Mouse (Mus musculus) layer of hippocampus, adult 9-10 months (tissue): ENCODE data around the gene Ankrd40.

ENCODE experiments used
- DNase-seq: peaks from one replicate; pipeline ENCODE4 v3.0.0; 2022; ENCODE audit warnings: low spot score

Ankrd40 gene

DNA sequence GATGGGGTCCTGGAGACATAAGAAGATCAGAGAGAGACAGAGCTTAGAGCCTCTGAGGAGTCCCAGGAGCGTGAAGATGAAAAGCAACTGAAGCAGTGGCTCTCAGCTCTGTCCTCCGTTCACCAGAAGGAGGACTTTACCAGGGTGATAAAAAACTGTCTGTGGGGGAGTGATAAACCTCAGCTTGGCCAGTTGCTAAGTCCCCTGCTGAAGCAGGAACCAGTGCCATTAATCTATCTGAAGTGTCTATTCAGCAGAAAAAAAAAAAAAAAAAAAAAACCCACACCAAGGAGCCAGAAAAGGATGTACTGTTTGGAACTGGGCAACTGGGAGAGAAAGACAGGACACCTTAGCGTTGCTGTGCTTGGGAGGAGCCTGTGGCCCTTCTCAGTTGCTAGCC, 23.3 kb downstream of the Ankrd40 start:
- DNase-seq: no peak

DNA sequence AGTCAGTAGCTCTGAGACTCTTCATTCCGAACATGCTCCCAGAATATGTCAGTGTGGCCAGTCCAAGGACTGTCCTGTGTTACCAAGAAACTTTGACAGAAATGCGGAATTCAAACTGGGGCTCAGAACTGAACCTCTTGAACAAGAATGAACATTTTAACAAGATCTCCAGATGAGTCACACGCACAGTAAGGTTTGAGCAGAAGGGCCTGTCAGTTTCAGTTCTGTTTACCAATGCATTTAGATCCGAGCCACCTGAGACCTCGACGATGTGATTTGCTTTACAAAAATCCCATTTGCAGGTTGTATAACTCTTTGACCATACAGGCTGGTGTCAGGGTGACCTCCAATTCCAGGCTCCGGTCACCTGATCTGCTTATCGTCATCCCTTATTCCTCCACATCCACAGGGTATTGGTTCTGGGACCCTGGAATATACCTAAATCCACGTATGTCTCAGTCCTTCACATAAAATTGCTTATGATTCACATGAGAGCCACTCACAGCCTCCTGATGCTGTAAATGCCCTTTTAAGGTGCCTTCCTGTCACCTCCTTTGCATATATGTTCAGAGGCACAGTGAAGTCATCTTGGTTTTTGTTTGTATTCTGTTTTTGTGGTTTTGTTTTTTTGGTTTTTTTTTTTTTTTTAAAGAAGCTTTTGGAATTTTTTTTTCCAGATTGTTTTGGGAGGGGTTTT, 27.9 kb downstream of the Ankrd40 start:
- no peak for DNase-seq

DNA sequence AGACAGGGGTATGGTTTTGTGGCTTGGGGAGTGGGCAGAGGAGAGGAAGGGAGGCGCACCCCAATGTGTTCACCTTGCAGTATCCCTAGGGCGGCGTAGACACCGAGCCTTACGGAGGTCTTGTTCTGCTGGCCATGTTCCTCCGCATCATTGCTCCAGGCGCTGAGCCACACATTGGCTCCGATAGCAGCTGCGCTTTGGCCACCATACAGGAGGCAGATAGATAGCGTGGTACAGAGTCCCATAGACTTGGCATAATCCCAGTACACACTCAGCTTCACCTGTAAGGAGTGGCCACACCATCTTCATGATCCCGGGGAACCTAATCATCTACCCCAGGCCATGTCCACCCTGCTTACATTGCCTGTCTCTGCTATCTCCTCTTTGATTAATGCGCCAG, 31.4 kb downstream of the Ankrd40 start:
- no peak for DNase-seq

DNA sequence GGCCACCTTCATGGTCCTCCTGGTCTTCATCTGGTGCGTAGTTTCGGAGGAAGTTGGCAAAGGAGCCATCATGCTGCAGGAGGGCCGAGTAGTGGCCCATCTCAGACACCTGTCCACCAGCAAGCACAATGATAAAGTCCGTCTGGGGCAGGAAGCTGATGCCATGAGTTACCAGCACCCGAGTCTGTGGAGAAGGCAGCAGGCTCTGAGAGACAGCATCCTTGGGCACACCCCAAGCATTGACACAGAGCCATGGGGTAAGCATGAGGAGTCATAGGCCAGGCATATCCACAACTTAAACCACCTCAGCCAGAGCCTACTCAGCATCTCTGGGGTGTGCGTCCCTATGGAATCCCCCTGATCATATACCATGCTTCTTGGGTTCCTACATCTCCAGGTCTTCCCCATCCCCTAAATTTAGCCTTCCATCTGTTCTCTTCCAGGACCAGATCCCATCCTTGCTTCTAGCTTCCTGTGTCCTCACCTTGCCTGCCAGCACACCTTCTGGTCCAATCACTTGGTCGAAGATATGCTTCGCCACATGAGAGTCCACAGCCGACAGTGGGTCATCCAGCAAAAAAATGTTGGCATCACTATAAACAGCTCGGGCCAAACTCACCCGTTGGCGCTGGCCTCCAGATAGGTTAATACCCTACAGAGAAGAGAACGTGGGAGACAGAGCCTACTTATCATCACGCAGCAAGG, 33.5 kb downstream of the Ankrd40 start:
- no peak for DNase-seq

DNA sequence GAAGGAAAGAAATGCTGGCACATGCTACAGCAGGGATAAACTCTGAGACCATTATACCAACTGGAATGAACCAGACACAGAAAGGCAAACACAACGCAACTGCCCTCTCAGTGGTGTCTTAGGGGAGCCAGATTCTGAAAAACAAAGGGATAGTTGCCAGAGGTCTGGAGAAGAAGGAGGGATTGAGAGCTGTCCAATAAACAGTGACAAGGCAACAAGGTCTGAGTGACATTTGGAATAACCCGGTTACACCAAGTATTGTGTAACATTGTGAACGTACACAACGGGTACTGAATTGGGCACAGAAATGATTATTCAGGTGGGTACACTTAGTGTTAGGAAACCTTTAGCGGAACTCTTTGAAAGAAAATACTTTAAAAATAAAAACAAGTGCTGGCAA, 34.3 kb downstream of the Ankrd40 start:
- DNase-seq: no peak

DNA sequence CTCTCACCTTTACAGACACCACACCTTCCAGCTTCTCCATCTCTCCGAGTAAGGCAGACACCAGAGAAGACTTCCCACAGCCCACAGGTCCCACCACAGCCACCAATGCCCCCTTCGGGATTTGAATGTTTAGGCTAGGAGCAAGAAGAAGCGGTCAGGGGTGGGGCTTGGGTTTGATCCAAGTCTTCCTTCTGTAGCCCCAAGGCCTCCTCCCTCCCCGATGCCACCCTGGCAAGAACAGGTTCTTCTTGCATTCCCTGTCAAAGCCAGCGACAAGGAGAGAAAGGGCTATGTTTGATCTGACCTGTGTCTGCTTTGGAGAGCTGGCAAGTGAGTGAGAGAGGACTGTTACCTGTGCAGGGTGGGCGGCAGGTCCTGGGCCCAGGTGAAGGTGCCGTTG, 35.9 kb downstream of the Ankrd40 start:
- DNase-seq: no peak

DNA sequence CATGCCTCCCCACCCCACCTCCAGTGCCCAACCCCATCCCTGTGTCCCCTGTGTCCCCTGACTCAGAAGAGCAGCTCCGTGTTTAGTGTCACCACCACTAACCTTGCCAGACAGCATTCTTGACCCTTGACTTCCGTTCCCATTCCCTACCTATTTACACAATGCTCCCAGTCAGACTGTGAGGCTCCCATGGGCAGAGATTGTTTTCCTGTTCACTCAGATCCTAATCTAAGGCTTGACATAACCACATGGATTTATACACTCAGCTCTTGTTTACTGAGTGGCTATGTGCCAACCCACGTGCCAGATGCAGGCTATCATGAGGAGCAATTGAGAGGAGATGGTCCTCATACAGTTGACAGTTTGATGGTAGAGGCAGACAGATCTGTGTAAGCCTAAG, 37.5 kb downstream of the Ankrd40 start:
- no peak for DNase-seq

DNA sequence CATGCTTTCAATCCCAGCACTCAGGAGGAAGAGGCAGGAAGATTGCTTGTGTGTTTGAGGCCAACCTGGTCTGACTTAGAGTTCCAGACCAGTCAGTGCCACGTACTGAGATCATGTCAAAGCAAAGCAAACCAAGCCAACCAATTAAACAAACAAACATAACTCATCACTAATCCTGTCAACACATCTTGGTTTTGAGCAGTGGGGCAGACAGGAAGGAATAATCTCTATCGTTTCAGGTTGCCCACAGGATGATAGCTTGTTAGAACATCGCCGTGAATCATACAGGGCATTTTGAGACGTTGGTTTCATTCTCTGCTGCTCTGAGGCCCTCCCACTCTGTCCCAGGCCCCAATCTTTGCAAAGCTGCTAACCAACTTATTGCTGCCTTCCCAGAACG, 42.2 kb downstream of the Ankrd40 start:
- no peak for DNase-seq

DNA sequence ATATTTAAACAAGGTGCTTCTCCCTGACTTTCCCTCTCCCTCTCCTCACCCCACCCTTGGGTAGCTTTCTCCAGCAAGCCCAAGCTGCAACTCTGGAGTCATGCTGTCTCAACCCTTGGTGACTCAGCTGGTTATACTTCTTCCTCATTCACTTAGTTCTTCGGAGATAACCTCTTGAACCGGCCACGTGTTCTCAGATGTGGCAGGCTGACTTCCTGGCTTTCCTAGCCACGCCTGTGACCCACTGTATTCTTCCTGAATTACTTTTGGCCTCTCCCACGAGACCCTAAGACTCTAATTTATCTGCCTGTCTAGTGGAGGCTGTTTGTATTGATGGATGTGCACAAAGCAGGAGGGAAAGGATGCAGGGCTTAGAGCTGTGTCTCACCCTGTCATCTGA, 43.0 kb downstream of the Ankrd40 start:
- no peak for DNase-seq

DNA sequence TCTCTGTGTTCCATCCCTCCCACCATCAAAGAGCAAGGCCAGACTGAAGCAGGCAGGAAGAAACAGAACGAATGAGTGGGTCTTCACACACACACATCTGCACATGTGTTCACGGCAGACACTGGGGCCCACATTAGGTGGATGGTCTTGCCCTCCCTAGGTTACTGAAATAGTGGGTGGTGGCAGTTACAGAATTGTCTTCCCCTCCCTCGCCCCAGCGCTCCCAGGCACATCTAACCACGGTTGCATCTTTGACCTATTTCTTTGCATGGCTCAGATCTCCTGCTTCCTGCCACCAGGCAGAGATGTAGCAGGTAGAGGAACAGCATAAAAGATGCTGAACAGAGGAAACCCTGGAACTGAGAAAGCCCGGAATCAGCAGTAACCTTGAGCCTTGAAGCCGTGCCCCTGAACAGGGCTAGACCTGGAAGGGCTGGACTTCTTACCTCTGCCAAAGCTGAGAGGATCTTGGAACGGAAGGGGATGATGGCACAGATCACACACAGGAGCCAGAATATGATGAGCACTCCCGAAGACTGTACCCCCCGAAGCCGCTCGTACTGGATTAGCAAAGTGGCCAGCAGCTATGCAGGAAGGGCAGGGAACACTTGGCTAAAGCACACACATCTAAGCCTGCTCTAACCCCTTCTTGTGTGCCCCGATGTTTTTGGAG, 46.6 kb downstream of the Ankrd40 start:
- no peak for DNase-seq

DNA sequence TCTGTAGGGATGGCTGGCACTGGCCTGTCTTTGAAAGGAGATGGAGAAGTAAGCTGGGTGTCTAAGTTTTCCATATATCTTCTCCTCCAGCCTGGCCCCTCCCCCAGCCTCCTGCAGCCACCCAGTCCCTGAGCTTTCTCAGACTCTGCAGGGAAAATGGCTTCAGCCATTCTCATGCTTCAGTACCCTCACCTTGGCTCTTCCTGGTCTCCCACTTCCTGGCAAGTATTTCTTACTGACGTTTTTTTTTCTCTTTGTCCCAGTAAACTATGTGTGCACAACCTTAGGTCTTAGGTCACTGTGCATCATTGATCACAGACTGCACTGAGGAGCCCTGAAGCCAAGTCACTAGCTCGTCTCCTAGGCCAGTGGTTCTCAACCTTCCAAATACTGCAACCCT, 51.3 kb downstream of the Ankrd40 start:
- no peak for DNase-seq

DNA sequence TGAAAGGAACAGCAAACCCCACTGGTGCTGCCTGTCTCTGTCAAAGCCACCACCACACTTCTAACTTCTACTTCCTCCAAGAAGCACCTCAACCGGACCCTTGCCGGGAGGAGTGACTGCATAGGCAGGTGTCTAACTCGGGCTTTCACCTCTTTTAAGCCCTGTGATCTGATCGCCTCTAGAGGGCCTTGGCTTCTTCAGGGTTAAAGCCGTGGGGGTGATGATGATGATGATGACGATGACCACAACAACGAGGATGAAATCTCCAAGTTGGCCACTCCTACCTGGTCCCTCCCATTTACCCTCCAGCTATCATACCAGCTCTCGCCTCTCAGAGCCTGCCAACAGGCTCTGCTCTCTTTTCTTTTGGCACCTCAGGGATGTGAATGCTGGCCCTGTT, 51.9 kb downstream of the Ankrd40 start:
- no peak for DNase-seq

DNA sequence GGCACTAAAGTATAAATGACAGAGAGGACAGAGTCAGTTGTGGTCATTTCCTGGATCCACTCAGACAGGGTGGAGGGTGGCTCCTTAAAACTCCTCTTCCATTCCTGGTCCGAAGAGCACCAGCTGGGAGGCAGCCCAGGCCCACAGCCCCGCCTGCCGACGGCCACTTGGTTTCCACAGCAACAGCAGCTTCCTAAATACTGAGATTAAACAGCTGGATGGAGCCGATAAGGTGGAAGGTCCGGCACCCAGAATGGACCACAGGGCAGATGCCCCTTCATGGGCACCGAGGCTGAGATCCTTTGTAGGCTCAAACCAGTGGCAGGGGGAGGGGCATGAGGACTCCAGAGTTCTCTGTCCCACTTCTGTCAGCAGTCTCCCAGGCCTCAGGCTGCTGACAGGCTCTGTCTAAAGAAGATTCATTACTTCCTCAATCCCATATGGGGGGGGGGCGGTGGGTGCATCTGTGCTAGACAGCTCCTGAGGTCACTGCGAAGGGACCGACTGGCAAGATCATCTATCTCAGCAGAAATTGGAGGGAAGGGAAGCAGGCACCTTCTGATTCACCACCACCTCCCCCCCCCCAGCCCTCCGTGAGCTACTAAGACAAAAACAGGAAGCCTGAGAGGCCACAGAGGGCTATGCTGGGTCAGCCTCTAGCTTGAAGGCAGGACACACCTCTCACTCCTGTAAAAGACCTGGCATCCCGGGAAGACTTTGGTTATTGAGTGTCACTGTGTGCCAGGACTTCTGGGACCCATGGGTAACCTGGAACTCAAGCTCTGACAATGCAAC, 58.4 kb downstream of the Ankrd40 start:
- no peak for DNase-seq

DNA sequence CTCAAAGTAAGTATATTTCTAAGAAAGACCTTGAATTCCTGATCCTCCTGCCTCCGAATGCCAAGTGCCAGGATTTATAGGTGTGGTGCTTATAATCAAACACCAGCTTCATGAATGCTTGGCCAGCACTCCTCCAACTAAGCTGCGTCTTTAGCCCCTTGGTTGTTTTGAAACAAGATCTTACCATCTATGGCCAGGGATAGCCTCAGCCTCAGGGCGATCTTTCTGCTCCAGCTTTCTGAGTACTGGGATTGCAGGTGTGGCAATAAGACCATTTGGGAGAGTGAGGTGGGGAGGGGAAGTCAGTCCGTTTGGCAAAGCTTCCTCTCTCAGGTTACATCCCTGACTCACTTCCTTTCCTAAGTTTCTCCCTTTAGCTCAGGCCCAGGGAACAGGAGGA, 60.0 kb downstream of the Ankrd40 start:
- DNase-seq: no peak

DNA sequence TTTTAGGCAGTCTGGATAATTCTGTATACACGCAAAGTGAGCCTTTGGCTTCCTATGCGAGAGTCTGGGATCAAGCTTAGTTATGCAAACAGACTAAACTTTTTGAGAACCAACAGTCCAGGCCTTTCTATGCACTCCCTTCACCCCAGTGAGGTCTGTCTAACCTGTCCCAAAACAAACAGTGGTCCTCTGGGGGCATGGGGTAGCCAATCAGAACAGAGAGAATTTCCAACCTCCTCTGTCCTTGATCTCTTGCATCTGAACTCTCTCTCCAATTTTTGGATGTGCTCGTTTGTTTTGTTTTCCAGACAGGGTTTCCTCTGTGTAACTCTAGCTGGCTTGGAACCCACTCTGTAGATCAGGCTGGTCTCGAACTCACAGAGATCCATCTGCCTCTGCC, 61.2 kb downstream of the Ankrd40 start:
- no peak for DNase-seq

DNA sequence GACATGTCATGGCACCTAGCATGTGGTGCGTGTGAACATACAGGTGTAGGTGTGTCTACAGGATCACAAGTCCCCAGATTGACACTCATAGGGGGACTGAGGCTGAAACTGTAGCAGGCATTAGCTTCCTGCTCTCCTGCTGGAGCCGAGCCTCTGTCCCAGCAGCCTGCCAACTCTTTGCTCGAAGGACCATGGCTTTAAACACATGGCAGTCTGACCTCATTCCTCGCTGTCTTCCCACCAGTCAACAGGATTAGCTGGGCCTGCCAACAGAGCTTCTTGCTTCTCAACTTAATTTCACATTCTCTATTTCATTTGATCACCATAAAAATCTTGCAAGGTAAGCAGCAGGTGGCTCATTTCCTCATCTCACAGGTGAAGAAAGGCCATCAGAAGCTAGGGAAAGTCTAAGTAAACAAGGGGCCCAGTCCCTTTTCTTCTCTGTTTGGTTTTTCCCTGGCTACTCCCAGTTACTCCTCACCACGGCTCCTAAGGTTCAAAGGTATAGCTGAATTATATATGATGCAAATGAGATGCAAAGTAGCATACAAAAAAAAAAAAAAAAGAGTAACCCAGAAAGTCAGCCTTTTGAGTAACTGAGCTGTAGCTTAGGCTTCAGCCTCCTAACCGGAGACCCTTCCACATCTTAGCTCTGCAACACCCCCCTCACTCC, 62.1 kb downstream of the Ankrd40 start:
- no peak for DNase-seq

DNA sequence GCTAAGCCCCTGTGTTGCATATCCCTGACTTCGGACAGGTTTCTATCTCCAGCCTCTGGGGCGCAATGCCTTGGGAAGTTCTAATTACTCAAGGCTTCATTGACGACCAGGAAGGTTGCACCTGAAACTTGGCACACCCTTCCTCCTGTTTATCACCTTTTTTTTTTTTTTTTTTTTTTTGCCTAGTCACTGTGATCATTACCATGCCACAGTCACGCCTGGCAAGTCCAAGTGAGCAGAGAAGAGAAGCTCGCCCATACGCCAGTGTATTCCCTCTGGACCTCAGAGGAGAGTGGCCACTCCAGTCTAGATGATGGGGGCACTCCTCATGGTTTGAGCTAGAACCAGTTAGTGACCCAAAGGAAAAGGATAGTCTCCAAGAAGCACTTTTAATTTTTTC, 63.0 kb downstream of the Ankrd40 start:
- DNase-seq: no peak
